Mouse (Mus musculus) A20 (cell line): ENCODE data around the gene Adad1.

Experiments
- DNase-seq: peaks from one replicate; pipeline ENCODE4 v3.0.0-alpha.2; 2011; ENCODE audit warnings: low read depth, low spot score

The Adad1 gene

DNA sequence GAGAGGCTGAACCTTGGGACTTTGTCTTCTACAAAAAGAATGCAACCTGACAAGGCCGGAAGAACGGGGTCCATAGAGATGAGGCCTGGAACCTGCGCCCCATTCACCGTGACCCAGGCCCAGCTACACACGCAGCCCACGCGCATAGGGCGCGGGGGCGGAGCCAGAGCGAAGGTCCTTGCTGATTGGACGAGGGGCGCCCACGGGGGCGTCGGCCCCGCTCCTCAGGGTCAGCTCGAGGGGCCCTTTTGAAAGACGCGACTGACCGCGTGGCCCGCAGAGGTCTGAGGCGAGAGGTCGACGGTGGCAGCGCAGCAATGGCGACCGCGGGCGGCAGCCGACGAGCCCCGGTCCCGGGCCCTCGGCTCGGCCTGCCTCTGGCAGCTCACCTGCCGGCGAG, at the start of gene Adad1:
Gene Adad1 (plus strand): TSS at position 122 of the 400 bp plus-strand sequence.
- no peak for DNase-seq

GRCm38 (mm10) chr3:37037979-37038378, 25.3 kb upstream of the Adad1 start:
- DNase-seq, result peak; percentile 17

DNA sequence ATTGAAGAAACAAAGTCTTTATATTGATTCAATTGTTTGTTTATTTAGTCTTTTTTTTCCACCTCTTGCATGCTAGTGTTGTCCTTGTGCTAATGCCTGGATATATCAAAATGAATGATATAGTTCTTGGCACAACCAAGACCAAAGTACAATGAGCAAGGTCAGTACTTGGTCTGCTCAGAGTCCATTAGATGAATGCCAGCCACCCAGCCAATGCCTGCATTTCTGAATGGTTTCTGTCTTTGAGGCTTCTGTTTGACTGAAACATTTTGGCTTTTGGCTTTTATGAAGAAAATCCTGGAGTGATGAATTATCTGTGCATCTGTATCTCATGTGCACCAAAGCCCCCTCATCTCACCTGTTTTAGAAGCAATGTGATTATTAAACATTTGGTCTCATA, 23.5 kb upstream of the Adad1 start:
- DNase-seq, result no peak

GRCm38 (mm10) chr3:37051491-37051890, 11.8 kb upstream of the Adad1 start:
- no peak for DNase-seq

DNA sequence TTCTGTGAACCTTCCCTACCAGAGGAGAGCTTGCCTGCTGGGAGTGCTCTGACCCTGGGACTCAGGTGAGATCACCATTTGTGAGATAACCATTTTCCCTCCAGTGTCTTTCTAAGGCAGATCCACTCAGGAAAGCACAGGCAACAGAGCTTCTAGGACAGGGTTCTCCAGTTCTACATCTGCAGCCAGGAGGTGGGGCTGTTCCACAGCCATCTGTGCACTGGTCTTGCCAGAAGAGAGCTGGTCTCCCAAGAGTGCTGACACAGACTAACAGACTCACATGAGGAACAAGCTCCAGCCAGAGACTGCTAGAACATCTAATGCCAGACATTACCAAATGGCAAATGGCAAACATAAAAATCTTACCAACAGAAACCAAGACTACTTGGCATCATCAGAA, 9.9 kb downstream of the Adad1 start:
- peak; percentile 14 for DNase-seq

DNA sequence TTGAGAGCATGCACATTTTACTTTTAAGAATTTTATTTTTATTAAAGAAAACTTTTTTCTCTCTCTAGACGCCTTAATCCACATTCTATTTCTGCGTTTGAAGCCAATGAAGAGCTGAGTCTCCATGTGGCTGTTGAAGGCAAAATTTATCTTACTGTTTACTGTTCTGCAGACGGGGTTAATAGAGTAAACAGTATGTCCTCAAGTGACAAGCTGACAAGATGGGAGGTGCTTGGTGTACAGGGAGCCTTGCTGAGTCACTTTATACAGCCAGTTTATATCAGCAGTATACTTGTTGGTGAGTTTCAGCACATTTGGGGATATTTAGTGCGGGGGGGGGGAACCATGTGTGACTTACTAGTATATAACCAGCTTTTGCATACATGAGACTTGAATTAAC, 21.5 kb downstream of the Adad1 start:
- DNase-seq, result no peak

- DNase-seq, result no peak
Measured at GRCm38 (mm10) chr3:37090721-37091120, 27.4 kb downstream of the Adad1 start.

GRCm38 (mm10) chr3:37125655-37126054, 62.3 kb downstream of the Adad1 start, which contains the start of gene Il2:
Gene Il2 (minus strand): TSS chr3:37125959.
- DNase-seq, result no peak

GRCm38 (mm10) chr3:37126162-37126561, 62.8 kb downstream of the Adad1 start:
- no peak for DNase-seq

GRCm38 (mm10) chr3:37128269-37128668, 64.9 kb downstream of the Adad1 start:
- DNase-seq, result no peak

GRCm38 (mm10) chr3:37129063-37129462, 65.7 kb downstream of the Adad1 start:
- DNase-seq, result no peak

DNA sequence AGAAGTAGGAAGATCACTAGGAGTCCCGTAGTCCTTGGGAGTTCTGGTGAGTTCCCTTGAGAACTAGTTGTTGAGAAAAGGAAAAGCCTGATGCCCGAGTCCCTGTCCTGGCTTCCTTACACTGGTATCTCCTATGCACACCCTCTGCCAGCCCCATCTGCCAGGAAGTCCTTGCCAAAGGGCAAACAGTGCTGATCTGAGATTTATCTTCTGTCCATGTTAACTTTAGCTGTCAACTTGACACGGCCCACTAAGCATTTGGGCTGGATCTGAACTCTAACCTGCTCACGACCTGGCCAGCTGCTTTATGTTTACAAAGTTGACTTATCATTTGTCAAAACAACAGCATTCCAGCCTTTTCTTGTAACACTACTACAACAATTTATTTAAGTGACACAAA, 73.9 kb downstream of the Adad1 start:
- DNase-seq, result no peak

- no peak for DNase-seq
Measured at GRCm38 (mm10) chr3:37139192-37139591, 75.9 kb downstream of the Adad1 start.

GRCm38 (mm10) chr3:37140168-37140906, 77.0 kb downstream of the Adad1 start:
- no peak for DNase-seq

- no peak for DNase-seq
Measured at GRCm38 (mm10) chr3:37141827-37142226, 78.5 kb downstream of the Adad1 start.

- DNase-seq, result no peak
Measured at GRCm38 (mm10) chr3:37144979-37145378, 81.7 kb downstream of the Adad1 start.

GRCm38 (mm10) chr3:37146406-37146805, 83.1 kb downstream of the Adad1 start:
- DNase-seq, result no peak

GRCm38 (mm10) chr3:37146810-37147209, 83.5 kb downstream of the Adad1 start:
- DNase-seq, result no peak

- DNase-seq, result no peak
Measured at GRCm38 (mm10) chr3:37152274-37152673, 88.9 kb downstream of the Adad1 start.

- no peak for DNase-seq
Measured at GRCm38 (mm10) chr3:37153004-37153403, 89.7 kb downstream of the Adad1 start.

- no peak for DNase-seq
Measured at GRCm38 (mm10) chr3:37154396-37154795, 91.1 kb downstream of the Adad1 start.

- DNase-seq, result no peak
Measured at GRCm38 (mm10) chr3:37157082-37157481, 93.8 kb downstream of the Adad1 start.

DNA sequence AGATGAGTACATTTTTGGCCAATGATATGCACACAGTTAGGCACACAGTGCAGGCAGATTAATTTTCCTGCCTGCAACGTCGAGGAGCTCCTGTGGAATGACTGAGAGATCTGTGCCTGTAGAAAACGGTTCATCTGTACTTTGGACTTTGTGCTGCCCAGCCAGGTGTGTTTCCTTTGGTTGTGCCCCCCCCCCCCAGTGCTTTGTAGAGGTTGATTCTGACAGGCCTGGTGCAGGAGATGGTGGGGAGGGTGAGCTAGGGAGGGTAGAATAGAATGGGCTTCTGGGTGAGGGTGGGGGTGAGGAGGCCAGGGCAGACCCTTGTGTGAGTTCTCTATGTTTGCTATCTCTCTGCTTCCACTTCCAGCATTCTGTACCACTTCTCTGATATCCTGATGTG, 94.9 kb downstream of the Adad1 start:
- no peak for DNase-seq

DNA sequence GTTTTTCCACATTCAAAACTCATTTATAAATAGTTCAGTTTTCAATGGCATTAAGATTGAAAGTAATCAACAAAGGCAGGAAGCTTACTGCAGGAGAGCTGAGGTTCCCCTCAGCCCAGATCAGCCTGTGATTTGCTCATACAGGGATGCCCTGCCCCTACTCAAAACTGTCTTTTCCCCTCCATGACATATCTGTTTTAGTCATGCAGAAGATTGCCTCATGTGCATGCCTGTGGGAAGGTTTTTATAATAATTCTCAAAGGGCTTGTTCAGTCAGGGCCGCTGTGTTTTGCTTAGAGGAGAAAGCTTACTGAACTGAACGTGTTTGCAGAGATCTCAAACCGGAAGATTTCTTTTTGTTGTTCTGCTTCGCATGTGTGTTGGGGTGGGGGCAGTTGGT, 97.8 kb downstream of the Adad1 start:
- DNase-seq, result no peak
